Mouse (Mus musculus) testis, adult 2 months (tissue): ENCODE measurements around the gene Slc24a2. TPM values are rescaled to one million over a fixed set of nuclear protein-coding genes. Genes with fewer than 3 reads are reported as not detected.

ENCODE experiments used
- H3K27ac ChIP-seq: fragments of 200-500 bp; 2 replicates; pipeline ENCODE4 v1.5.1; 2012; ENCODE audit warnings: low read depth, low read length; ENCODE audit not compliant: control insufficient read depth, insufficient read depth
- H3K27me3 ChIP-seq: fragments of 200-500 bp; 2 replicates; pipeline ENCODE4 v1.6.1; 2012; ENCODE audit warnings: mild to moderate bottlenecking, low read length, moderate library complexity; ENCODE audit not compliant: control insufficient read depth, insufficient read depth
- H3K36me3 ChIP-seq: fragments of 200-500 bp; 2 replicates; pipeline ENCODE4 v1.6.1; 2012; ENCODE audit warnings: mild to moderate bottlenecking, low read length; ENCODE audit not compliant: control insufficient read depth, insufficient read depth
- H3K4me1 ChIP-seq: fragments of 200-500 bp; 2 replicates; pipeline ENCODE4 v1.6.1; 2012; ENCODE audit warnings: low read length; ENCODE audit not compliant: control insufficient read depth, insufficient read depth
- H3K4me3 ChIP-seq: fragments of 200-500 bp; 2 replicates; pipeline ENCODE4 v1.5.1; 2012; ENCODE audit warnings: low read depth, mild to moderate bottlenecking, low read length, moderate library complexity, mixed read lengths; ENCODE audit not compliant: control insufficient read depth
- CTCF ChIP-seq: fragments of 200-500 bp; IDR thresholded peaks from 2 replicates; pipeline ENCODE4 v1.5.1; 2012; ENCODE audit warnings: low read depth, mild to moderate bottlenecking, inconsistent platforms, low read length, moderate library complexity; ENCODE audit not compliant: control insufficient read depth, insufficient read depth, insufficient replicate concordance
- POLR2A ChIP-seq: fragments of 200-500 bp; IDR thresholded peaks from 2 replicates; pipeline ENCODE4 v1.6.1; 2012; ENCODE audit warnings: low read depth, mild to moderate bottlenecking, inconsistent platforms, low read length, moderate library complexity; ENCODE audit not compliant: control insufficient read depth
- polyA plus RNA-seq: library from polyadenylated mRNA; depleted of rRNA; stranded (reverse); fragments of >200 nt; gene quantifications from 2 replicates; pipeline ENCODE4 v1.2.3, GENCODE M21; 2012

Gene Slc24a2
- polyA plus RNA-seq, 1 experiment, result 0.17 TPM

DNA sequence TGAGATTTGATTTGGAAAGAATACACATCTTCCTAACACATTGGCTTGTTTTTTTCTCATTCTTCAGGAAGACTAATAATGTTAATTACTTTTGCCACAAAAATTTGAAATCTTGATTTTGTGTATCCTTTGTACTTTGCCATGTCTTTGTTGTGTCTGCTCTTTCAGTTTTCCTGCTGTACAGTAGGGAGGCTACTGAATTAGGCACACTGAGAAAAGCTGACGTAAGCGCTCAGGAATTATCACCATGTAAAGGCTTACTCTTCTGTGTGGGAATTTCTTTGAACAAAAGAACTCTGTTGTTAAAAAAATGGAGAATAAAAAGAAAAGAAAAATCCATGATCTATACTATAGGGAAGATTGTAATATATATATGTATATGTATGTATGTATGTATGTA is 165.7 kb downstream of the Slc24a2 start:
- H3K36me3 ChIP-seq, result no peaks in the 10 kb centered on the region
- TF ChIP-seq POLR2A, result no peak
- TF ChIP-seq CTCF, result no peak
- no peaks in the 10 kb centered on the region for H3K27me3 ChIP-seq
- no peak overlapping the region for H3K27ac ChIP-seq
- no peaks in the 10 kb centered on the region for H3K4me1 ChIP-seq
- no peak overlapping the region for H3K4me3 ChIP-seq

DNA sequence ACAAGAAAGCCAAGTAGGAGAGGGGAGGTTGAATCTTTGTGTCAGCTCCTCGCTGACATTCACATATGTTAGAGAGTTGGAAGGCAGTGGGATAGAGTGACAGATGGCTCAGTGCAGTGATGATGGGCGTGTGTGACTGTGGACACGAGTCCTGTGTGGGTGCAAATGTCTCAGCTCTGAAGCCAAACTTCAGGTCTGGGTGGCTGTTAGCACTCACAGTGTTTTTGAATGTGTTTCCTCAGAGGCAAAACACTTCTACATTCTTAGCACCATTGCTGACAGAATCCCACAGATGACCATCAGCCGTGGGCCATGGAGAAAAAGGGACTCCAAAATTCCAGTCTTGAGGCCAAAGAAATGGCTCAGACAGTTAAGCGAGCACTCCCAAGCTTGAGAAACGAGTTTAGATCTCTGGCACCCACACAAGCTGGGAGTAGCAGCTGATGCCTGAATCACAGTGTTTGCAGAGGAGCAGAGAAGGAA is 167.5 kb downstream of the Slc24a2 start:
- Histone ChIP-seq H3K27me3 (no peaks in the 10 kb centered on the region), H3K36me3 (no peaks in the 10 kb centered on the region), H3K4me1 (no peaks in the 10 kb centered on the region), H3K27ac (no peak overlapping the region), H3K4me3 (no peak overlapping the region)
- TF ChIP-seq CTCF, result no peak
- no peak for TF ChIP-seq POLR2A

DNA sequence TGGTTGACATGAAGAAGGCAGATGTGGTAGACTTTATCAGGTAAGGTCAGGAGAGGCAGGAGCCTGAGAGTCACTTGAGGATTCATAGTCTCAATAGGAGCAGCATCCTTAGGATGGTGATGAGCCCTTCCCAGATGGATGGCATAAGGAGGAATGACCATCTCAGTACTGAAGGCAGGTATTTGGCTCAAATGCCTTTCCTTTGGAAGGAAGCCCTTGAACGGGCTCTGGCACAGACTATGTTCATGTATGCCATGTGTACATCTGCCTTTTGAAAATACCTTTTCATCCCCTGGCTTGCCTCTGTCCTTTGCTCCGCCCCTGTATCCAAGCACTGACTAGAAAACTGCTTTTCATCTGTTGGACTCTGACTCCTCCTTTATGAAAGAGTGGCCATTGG is 168.6 kb downstream of the Slc24a2 start:
- Histone ChIP-seq H3K4me3 (no peak overlapping the region), H3K27ac (no peak overlapping the region), H3K27me3 (no peaks in the 10 kb centered on the region), H3K36me3 (no peaks in the 10 kb centered on the region), H3K4me1 (no peaks in the 10 kb centered on the region)
- TF ChIP-seq CTCF (no peak), POLR2A (no peak)

DNA sequence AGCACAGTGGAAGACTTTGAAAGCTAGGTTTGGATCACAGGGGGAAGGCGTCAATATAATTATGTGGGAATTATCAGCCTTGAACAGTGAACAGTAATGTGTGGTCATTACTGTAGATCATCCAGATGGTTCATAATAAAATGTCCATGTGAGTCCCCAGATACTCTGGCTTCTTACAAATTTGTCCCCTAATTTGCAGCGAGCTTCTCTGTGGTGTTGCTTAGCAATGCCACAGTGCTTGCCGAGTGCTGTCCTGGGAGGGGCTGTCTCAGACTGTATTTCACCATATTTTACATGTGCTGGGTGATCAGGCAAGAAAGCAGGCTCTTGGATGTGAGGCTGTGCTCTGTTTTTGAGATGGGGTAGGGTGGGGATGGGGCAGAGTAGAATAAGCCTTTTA is 172.7 kb downstream of the Slc24a2 start:
- Histone ChIP-seq H3K36me3 (no peaks in the 10 kb centered on the region), H3K4me3 (no peak overlapping the region), H3K27me3 (no peaks in the 10 kb centered on the region), H3K4me1 (no peaks in the 10 kb centered on the region), H3K27ac (no peak overlapping the region)
- no peak for TF ChIP-seq POLR2A
- no peak for TF ChIP-seq CTCF

DNA sequence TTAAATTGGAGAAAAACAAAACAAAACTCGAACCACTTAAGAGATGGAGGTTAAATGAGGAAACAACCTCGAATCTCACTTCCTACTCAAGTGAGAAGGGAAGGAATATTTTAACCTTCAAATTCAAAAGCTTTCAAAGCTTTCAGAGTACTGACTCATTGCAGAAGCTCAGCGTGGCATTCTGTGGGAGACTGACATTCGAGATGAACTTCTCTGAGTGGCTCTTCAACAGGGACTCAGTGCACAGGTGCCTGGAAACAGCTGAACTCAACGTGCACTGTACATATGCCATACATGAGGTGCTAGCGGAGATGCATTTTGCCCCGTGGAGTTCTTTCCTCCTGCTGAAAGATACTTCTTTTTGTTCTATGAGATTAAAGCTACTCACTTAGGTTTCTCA is 174.5 kb downstream of the Slc24a2 start:
- Histone ChIP-seq H3K4me1 (no peaks in the 10 kb centered on the region), H3K4me3 (no peak overlapping the region), H3K27ac (no peak overlapping the region), H3K27me3 (no peaks in the 10 kb centered on the region), H3K36me3 (no peaks in the 10 kb centered on the region)
- TF ChIP-seq CTCF (no peak), POLR2A (no peak)

DNA sequence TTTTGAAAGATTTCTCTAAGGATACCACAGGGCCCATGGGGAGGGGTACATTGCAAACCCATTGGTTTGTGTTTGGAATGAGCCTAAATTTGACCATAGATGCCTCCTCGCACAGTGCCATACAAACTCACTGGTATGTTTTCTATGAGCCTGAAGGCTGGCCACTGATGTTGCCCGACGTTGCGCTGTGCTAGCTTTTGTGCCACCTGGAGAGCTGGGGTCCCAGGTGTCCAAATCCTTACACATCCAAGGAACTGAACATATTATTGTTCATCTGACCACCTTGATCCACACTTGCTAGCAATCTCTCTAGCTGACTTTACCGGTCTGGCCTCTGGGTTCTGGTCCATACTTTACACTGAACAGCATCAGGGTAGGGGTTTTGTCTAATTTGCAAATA is 177.4 kb downstream of the Slc24a2 start:
- no peak overlapping the region for H3K4me3 ChIP-seq
- no peak overlapping the region for H3K27ac ChIP-seq
- no peaks in the 10 kb centered on the region for H3K27me3 ChIP-seq
- TF ChIP-seq POLR2A, result no peak
- no peak for TF ChIP-seq CTCF
- H3K4me1 ChIP-seq, result no peaks in the 10 kb centered on the region
- no peaks in the 10 kb centered on the region for H3K36me3 ChIP-seq

DNA sequence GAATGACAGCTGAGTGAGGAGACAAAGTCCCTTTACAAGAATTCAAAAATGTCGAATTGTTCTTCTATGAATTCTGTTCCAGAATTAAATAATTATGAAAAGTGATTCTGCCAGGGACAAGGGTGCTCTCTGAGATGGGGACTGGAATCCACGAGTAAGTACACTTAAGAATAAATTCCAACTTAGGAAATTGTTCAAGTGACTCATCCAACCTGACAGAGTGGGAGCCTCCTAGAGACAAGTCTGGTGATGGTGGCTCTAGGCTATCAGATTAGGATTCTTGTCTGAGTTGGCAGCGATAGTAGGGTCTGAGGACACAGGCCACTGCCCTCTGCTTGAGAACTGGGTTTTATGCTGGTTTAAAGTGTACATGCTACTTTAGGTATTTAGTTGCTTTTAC is 181.2 kb downstream of the Slc24a2 start:
- no peaks in the 10 kb centered on the region for H3K27me3 ChIP-seq
- H3K4me3 ChIP-seq, result no peak overlapping the region
- H3K36me3 ChIP-seq, result no peaks in the 10 kb centered on the region
- TF ChIP-seq CTCF, result no peak
- TF ChIP-seq POLR2A, result no peak
- no peak overlapping the region for H3K27ac ChIP-seq
- no peaks in the 10 kb centered on the region for H3K4me1 ChIP-seq

DNA sequence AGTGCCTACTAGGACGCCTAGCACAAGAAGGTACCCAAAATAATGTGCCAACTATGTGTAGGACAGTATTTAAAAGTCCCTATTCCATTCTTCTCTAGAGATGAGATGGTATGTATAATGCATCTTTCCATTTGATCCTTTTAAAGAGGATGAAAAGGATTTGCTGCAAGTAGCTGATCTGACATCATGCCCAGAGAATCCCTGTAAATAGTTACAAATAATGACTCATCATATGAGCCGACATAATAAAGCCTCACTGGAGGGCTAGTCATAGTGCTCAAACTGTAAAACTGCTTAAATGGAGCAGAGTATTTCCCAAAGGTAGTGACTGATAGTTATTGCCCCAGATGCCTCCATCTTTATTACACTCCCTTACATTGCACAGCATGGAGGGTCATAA is 183.1 kb downstream of the Slc24a2 start:
- TF ChIP-seq POLR2A (no peak), CTCF (no peak)
- H3K27me3 ChIP-seq, result no peaks in the 10 kb centered on the region
- no peaks in the 10 kb centered on the region for H3K4me1 ChIP-seq
- H3K4me3 ChIP-seq, result no peak overlapping the region
- no peaks in the 10 kb centered on the region for H3K36me3 ChIP-seq
- no peak overlapping the region for H3K27ac ChIP-seq
